9 mouse cellular contexts compared by ENCODE assay signal in genomic region chr15:99416348-99416882, GRCm38 (mm10). TPM values are rescaled to one million over a fixed set of nuclear protein-coding genes. Genes with fewer than 3 reads are reported as not detected.
A peak's percentile ranks its signal among the peaks of the same experiment; 100 is the strongest.
DNase-seq lines count a peak whose midpoint lies in the region; ATAC-seq and TF ChIP-seq lines count a peak whose summit lies in the region.
"Had no signal": no experiment of that assay in that cellular context is flagged by ENCODE, and none has a peak within 500 bp of the region (broad histone marks: within the 10 kb centered on the region; RNA-seq: fewer than 3 reads in every experiment).

No protein-coding gene starts in this region.

- 11% methylated on average over 13 of the region's 13 CpGs for whole genome bisulfite sequencing in heart, adult 2 months
- 19% methylated on average over 13 of the region's 13 CpGs for WGBS in liver, embryonic 11.5 days

- no peak overlapping the region for H3K4me3 ChIP-seq in heart, adult 2 months
- H3K4me3 ChIP-seq in liver, embryonic 11.5 days (ENCODE audit: low read depth, low read length): no peak overlapping the region
- H3K4me3 ChIP-seq in myocyte: no peak overlapping the region
- H3K4me3 ChIP-seq: embryonic facial prominence, embryonic 12.5 days had no signal

- H3K9me3 ChIP-seq in liver, embryonic 11.5 days (ENCODE audit: control insufficient read depth, low read length): no peaks in the 10 kb centered on the region
- H3K9me3 ChIP-seq: embryonic facial prominence, embryonic 12.5 days had no signal

- H3K4me2 ChIP-seq in liver, embryonic 11.5 days: peak overlapping the region; percentile 49
- H3K4me2 ChIP-seq in myocyte (ENCODE audit: low read depth): peak overlapping the region; percentile 75
- H3K4me2 ChIP-seq: embryonic facial prominence, embryonic 12.5 days had no signal

- no peaks in the 10 kb centered on the region for H3K79me2 ChIP-seq in heart, adult 2 months (replicated peaks; ENCODE audit: control insufficient read depth, insufficient read depth, low read length)
- H3K79me2 ChIP-seq in myocyte (ENCODE audit: control insufficient read depth, insufficient read depth): no peaks in the 10 kb centered on the region

- peak; percentile 89 for DNase-seq in 416B (ENCODE audit: low read depth)
- peak; percentile 76 for DNase-seq in adrenal gland, adult 2 months
- DNase-seq in embryo, embryonic 11.5 days (ENCODE audit: low read depth, low spot score): peak; percentile 80
- peak; percentile 77 to 79 for DNase-seq in heart, adult 2 months
- peak; percentile 88 for DNase-seq in kidney, adult 9 months
- DNase-seq in liver, embryonic 11.5 days (ENCODE audit: low spot score): peak; percentile 73
- peak; percentile 81 to 92 for DNase-seq in spleen, postnatal 4 days (ENCODE audit: low spot score in 2 of 2)

- no peak overlapping the region for H3K9ac ChIP-seq in heart, adult 2 months (ENCODE audit: low read depth, low read length)
- no peak overlapping the region for H3K9ac ChIP-seq in liver, embryonic 11.5 days (ENCODE audit: low read depth, low read length)
- H3K9ac ChIP-seq: embryonic facial prominence, embryonic 12.5 days had no signal

- no peak overlapping the region for H3ac ChIP-seq in myocyte (ENCODE audit: control insufficient read depth, insufficient read length)

- no peak for TF ChIP-seq POLR2A in heart, adult 2 months (IDR thresholded peaks at IDR 0.05; ENCODE audit: insufficient read depth, low read depth, low read length)
- TF ChIP-seq POLR2A in myocyte (IDR thresholded peaks at IDR 0.05; ENCODE audit: insufficient read length, low read depth): no peak

- H3K4me1 ChIP-seq in heart, adult 2 months (ENCODE audit: control insufficient read depth, insufficient read depth, low read length): peaks cover 8% of the 10 kb centered on the region
- H3K4me1 ChIP-seq in liver, embryonic 11.5 days (replicated peaks; ENCODE audit: control insufficient read depth, insufficient read depth, low read length): peaks cover 20% of the 10 kb centered on the region

- H3K27me3 ChIP-seq in heart, adult 2 months (ENCODE audit: control insufficient read depth, insufficient read depth, low read length): no peaks in the 10 kb centered on the region
- no peaks in the 10 kb centered on the region for H3K27me3 ChIP-seq in liver, embryonic 11.5 days (replicated peaks; ENCODE audit: control insufficient read depth, insufficient read depth, low read length)
- no peaks in the 10 kb centered on the region for H3K27me3 ChIP-seq in myocyte (ENCODE audit: control insufficient read depth, insufficient read depth, insufficient read length)
- H3K27me3 ChIP-seq: embryonic facial prominence, embryonic 12.5 days had no signal

- peak; percentile 100 for TF ChIP-seq EP300 in heart, adult 2 months (IDR thresholded peaks at IDR 0.05; ENCODE audit: insufficient read depth, low read depth, low read length)

- ATAC-seq in liver, embryonic 11.5 days (replicated peaks; ENCODE audit: low FRiP score): peak; percentile 49

- peak; percentile 99; the same call in 1 of the 2 replicates for TF ChIP-seq CTCF in heart, adult 2 months (IDR thresholded peaks at IDR 0.05)

- intact Hi-C loops in heart, adult 2 months (cut with DNase I): loop anchor here (1.0 kb wide), 1 partner anchor 55 kb away; no protein-coding TSS in a partner anchor

- H3K36me3 ChIP-seq in heart, adult 2 months (ENCODE audit: control insufficient read depth, insufficient read depth, low read length): no peaks in the 10 kb centered on the region
- H3K36me3 ChIP-seq in liver, embryonic 11.5 days (ENCODE audit: control insufficient read depth, insufficient read depth, low read length): 0 out of 2 replicates have a peak, but pooled peaks cover 3% of the 10 kb centered on the region
- no peaks in the 10 kb centered on the region for H3K36me3 ChIP-seq in myocyte (ENCODE audit: control insufficient read depth, insufficient read depth)
- H3K36me3 ChIP-seq: embryonic facial prominence, embryonic 12.5 days had no signal

- peak overlapping the region; percentile 28; the same call in 1 of the 2 replicates for H3K27ac ChIP-seq in heart, adult 2 months
- H3K27ac ChIP-seq in liver, embryonic 11.5 days (ENCODE audit: low read depth, low read length): no peak overlapping the region
- H3K27ac ChIP-seq: embryonic facial prominence, embryonic 12.5 days had no signal

TF ChIP-seq in myocyte, 11 proteins besides CTCF, POLR2A, EP300 and RAD21:
- no peak for TF ChIP-seq MAX (IDR thresholded peaks at IDR 0.05; ENCODE audit: low read depth)
- TF ChIP-seq TCF12 (IDR thresholded peaks at IDR 0.05; ENCODE audit: insufficient read depth, poor library complexity, severe bottlenecking): no peak
- TF ChIP-seq POLR2AphosphoS2 (IDR thresholded peaks at IDR 0.05; ENCODE audit: insufficient read length, low read depth): no peak
- no peak for TF ChIP-seq MYOD1 (IDR thresholded peaks at IDR 0.05; ENCODE audit: control insufficient read depth in 1 of 3, insufficient read length in 2 of 3, low read depth in 2 of 3)
- no peak for TF ChIP-seq CEBPB (IDR thresholded peaks at IDR 0.05; ENCODE audit: insufficient read depth, poor library complexity, severe bottlenecking)
- no peak for TF ChIP-seq REST (IDR thresholded peaks at IDR 0.05; ENCODE audit: insufficient read depth, insufficient read length)
- TF ChIP-seq SRF (IDR thresholded peaks at IDR 0.05; ENCODE audit: control insufficient read depth, insufficient read length, low read depth): no peak
- no peak for TF ChIP-seq TCF3 (IDR thresholded peaks at IDR 0.05; ENCODE audit: insufficient read length, low read depth)
- TF ChIP-seq E2F4 (IDR thresholded peaks at IDR 0.05; ENCODE audit: insufficient read depth): no peak
TF ChIP-seq in myocyte: peak in this region for 0.

RNA-seq across cellular contexts. Expression of gene Tmbim6, which starts 23.7 kb away (rescaled TPM):
- total RNA-seq in adrenal gland, adult 2 months (2021): 100 to 1,000 TPM; 549 to 716 TPM
- polyA plus RNA-seq in adrenal gland, adult 2 months (2012; rRNA removed): 1,176 and 1,311 TPM in 2 replicates
- 100 to 1,000 TPM; 207 to 253 TPM for total RNA-seq in heart, adult 2 months (2021)
- polyA plus RNA-seq in heart, adult 2 months (2012; rRNA removed): 334 and 409 TPM in 2 replicates
- 256 and 273 TPM in 2 replicates for polyA plus RNA-seq in liver, embryonic 11.5 days (2014; fragmentation: Nextera tagmentation; extraction: Ambion mirVana)
- polyA plus RNA-seq in myocyte (2012; fragmentation: generic; extraction: Trizol): 691 TPM

RNA-seq across cellular contexts. Expression of gene Nckap5l, which starts 41.1 kb away (rescaled TPM):
- 10 to 100 TPM; 16.8 to 20.4 TPM for total RNA-seq in adrenal gland, adult 2 months (2021)
- polyA plus RNA-seq in adrenal gland, adult 2 months (2012; rRNA removed): 35.2 and 43.9 TPM in 2 replicates
- 1 to 10 TPM; 4.2 to 5.2 TPM for total RNA-seq in heart, adult 2 months (2021)
- polyA plus RNA-seq in heart, adult 2 months (2012; rRNA removed): 3.5 and 4.5 TPM in 2 replicates
- 5.6 and 6.0 TPM in 2 replicates for polyA plus RNA-seq in liver, embryonic 11.5 days (2014; fragmentation: Nextera tagmentation; extraction: Ambion mirVana)
- 40.9 TPM for polyA plus RNA-seq in myocyte (2012; fragmentation: generic; extraction: Trizol)

RNA-seq across cellular contexts. Expression of gene Fmnl3, which starts 46.1 kb away (rescaled TPM):
- total RNA-seq in adrenal gland, adult 2 months (2021): 10 to 100 TPM; 13.9 to 23.6 TPM
- polyA plus RNA-seq in adrenal gland, adult 2 months (2012; rRNA removed): 19.7 and 22.2 TPM in 2 replicates
- 10 to 100 TPM; 14.6 to 18.1 TPM for total RNA-seq in heart, adult 2 months (2021)
- 18.6 and 29.3 TPM in 2 replicates for polyA plus RNA-seq in heart, adult 2 months (2012; rRNA removed)
- 12.8 and 13.3 TPM in 2 replicates for polyA plus RNA-seq in liver, embryonic 11.5 days (2014; fragmentation: Nextera tagmentation; extraction: Ambion mirVana)
- polyA plus RNA-seq in myocyte (2012; fragmentation: generic; extraction: Trizol): 62.6 TPM

RNA-seq across cellular contexts. Expression of gene Bcdin3d, which starts 58.1 kb away (rescaled TPM):
- 1 to 10 TPM; 4.5 to 6.4 TPM for total RNA-seq in adrenal gland, adult 2 months (2021)
- polyA plus RNA-seq in adrenal gland, adult 2 months (2012; rRNA removed): 3.3 and 4.7 TPM in 2 replicates
- total RNA-seq in heart, adult 2 months (2021): 1 to 10 TPM; 2.5 to 3.1 TPM
- polyA plus RNA-seq in heart, adult 2 months (2012; rRNA removed): 4.2 and 4.3 TPM in 2 replicates
- polyA plus RNA-seq in liver, embryonic 11.5 days (2014; fragmentation: Nextera tagmentation; extraction: Ambion mirVana): 10.5 and 12.1 TPM in 2 replicates
- polyA plus RNA-seq in myocyte (2012; fragmentation: generic; extraction: Trizol): 11.8 TPM
